Mouse (Mus musculus): ENCODE measurements around the gene Ppp2r5e. TPM values are rescaled to one million over a fixed set of nuclear protein-coding genes. Genes with fewer than 3 reads are reported as not detected.
A peak's percentile ranks its signal among the peaks of the same experiment; 100 is the strongest.

The Ppp2r5e gene
- polyA plus RNA-seq, 1 experiment from 2014 or later, result 9.4 TPM

GRCm38 (mm10) chr12:75565756-75566155 lies 30.3 kb downstream of the Ppp2r5e start:
- H3K9me3 ChIP-seq, result no peaks in the 10 kb centered on the region
- H3K36me3 ChIP-seq, result 0 out of 2 replicates have a peak, but pooled peaks cover 8% of the 10 kb centered on the region
- 87% methylated on average over 5 of the region's 5 CpGs for WGBS
- H3K27ac ChIP-seq, result no peak overlapping the region
- H3K27me3 ChIP-seq (ENCODE audit: insufficient read depth, poor library complexity, severe bottlenecking), result no peaks in the 10 kb centered on the region
- no peak overlapping the region for H3K4me3 ChIP-seq
- DNase-seq (ENCODE audit: low spot score), result no peak
- peaks cover 40% of the 10 kb centered on the region for H3K4me1 ChIP-seq

- 76% methylated on average over 1 of the region's 1 CpGs for WGBS
- H3K4me1 ChIP-seq, result peaks cover 52% of the 10 kb centered on the region
These were observed 31.5 kb downstream of the Ppp2r5e start for GRCm38 (mm10) chr12:75564498-75564897.

GRCm38 (mm10) chr12:75562996-75563618 lies 32.9 kb downstream of the Ppp2r5e start:
- Histone ChIP-seq H3K36me3 (0 out of 2 replicates have a peak, but pooled peaks cover 8% of the 10 kb centered on the region), H3K4me1 (peaks cover 59% of the 10 kb centered on the region), H3K9me3 (no peaks in the 10 kb centered on the region), H3K27ac (no peak overlapping the region), H3K27me3 (ENCODE audit: insufficient read depth, poor library complexity, severe bottlenecking) (no peaks in the 10 kb centered on the region), H3K4me3 (no peak overlapping the region)
- DNase-seq (ENCODE audit: low spot score), result no peak
- 87% methylated on average over 1 of the region's 1 CpGs for WGBS

More at GRCm38 (mm10) chr12:75564498-75564897, 31.5 kb downstream of the Ppp2r5e start:
- H3K27me3 ChIP-seq (ENCODE audit: insufficient read depth, poor library complexity, severe bottlenecking), result no peaks in the 10 kb centered on the region
- H3K9me3 ChIP-seq, result no peaks in the 10 kb centered on the region
- no peak for DNase-seq (ENCODE audit: low spot score)
- 0 out of 2 replicates have a peak, but pooled peaks cover 8% of the 10 kb centered on the region for H3K36me3 ChIP-seq
- no peak overlapping the region for H3K4me3 ChIP-seq
- H3K27ac ChIP-seq, result no peak overlapping the region

GRCm38 (mm10) chr12:75560681-75561387 lies 35.2 kb downstream of the Ppp2r5e start:
- 74% methylated on average over 4 of the region's 4 CpGs for WGBS
- Histone ChIP-seq H3K27ac (peak overlapping the region; percentile 69; the same call in 1 of the 2 replicates), H3K36me3 (0 out of 2 replicates have a peak, but pooled peaks cover 8% of the 10 kb centered on the region), H3K4me1 (peaks cover 53% of the 10 kb centered on the region), H3K4me3 (no peak overlapping the region), H3K27me3 (ENCODE audit: insufficient read depth, poor library complexity, severe bottlenecking) (no peaks in the 10 kb centered on the region), H3K9me3 (no peaks in the 10 kb centered on the region)
- no peak for DNase-seq (ENCODE audit: low spot score)

- DNase-seq (ENCODE audit: low spot score), result no peak
- WGBS, result 36% methylated on average over 2 of the region's 2 CpGs
- H3K27ac ChIP-seq, result peak overlapping the region; percentile 69; the same call in 1 of the 2 replicates
- H3K9me3 ChIP-seq, result no peaks in the 10 kb centered on the region
- H3K4me3 ChIP-seq, result no peak overlapping the region
- H3K27me3 ChIP-seq (ENCODE audit: insufficient read depth, poor library complexity, severe bottlenecking), result no peaks in the 10 kb centered on the region
- H3K36me3 ChIP-seq, result 0 out of 2 replicates have a peak, but pooled peaks cover 2% of the 10 kb centered on the region
- peaks cover 63% of the 10 kb centered on the region for H3K4me1 ChIP-seq
These were observed 36.8 kb downstream of the Ppp2r5e start for GRCm38 (mm10) chr12:75559196-75559595.

- 78% methylated on average over 2 of the region's 2 CpGs for WGBS
- DNase-seq (ENCODE audit: low spot score), result no peak
- H3K4me3 ChIP-seq, result no peak overlapping the region
- H3K36me3 ChIP-seq, result no peaks in the 10 kb centered on the region
- no peaks in the 10 kb centered on the region for H3K27me3 ChIP-seq (ENCODE audit: insufficient read depth, poor library complexity, severe bottlenecking)
- peaks cover 57% of the 10 kb centered on the region for H3K4me1 ChIP-seq
- no peaks in the 10 kb centered on the region for H3K9me3 ChIP-seq
- no peak overlapping the region for H3K27ac ChIP-seq
These were observed 38.2 kb downstream of the Ppp2r5e start for GRCm38 (mm10) chr12:75557813-75558212.

GRCm38 (mm10) chr12:75555032-75555431 lies 41.0 kb downstream of the Ppp2r5e start:
- H3K4me1 ChIP-seq, result peaks cover 54% of the 10 kb centered on the region

GRCm38 (mm10) chr12:75552296-75552695 lies 43.7 kb downstream of the Ppp2r5e start:
- no peaks in the 10 kb centered on the region for H3K27me3 ChIP-seq (ENCODE audit: insufficient read depth, poor library complexity, severe bottlenecking)
- no peaks in the 10 kb centered on the region for H3K36me3 ChIP-seq
- no peak overlapping the region for H3K27ac ChIP-seq
- no peak for DNase-seq (ENCODE audit: low spot score)
- H3K4me3 ChIP-seq, result no peak overlapping the region
- 73% methylated on average over 3 of the region's 3 CpGs for WGBS
- peaks cover 42% of the 10 kb centered on the region for H3K4me1 ChIP-seq
- H3K9me3 ChIP-seq, result no peaks in the 10 kb centered on the region

More at GRCm38 (mm10) chr12:75555032-75555431, 41.0 kb downstream of the Ppp2r5e start:
- Histone ChIP-seq H3K36me3 (no peaks in the 10 kb centered on the region), H3K27me3 (ENCODE audit: insufficient read depth, poor library complexity, severe bottlenecking) (no peaks in the 10 kb centered on the region), H3K27ac (no peak overlapping the region), H3K9me3 (no peaks in the 10 kb centered on the region), H3K4me3 (no peak overlapping the region)
- 51% methylated on average over 3 of the region's 3 CpGs for WGBS
- DNase-seq (ENCODE audit: low spot score), result no peak

- no peaks in the 10 kb centered on the region for H3K27me3 ChIP-seq (ENCODE audit: insufficient read depth, poor library complexity, severe bottlenecking)
- DNase-seq (ENCODE audit: low spot score), result no peak
- no peak overlapping the region for H3K4me3 ChIP-seq
- no peak overlapping the region for H3K27ac ChIP-seq
- H3K9me3 ChIP-seq, result no peaks in the 10 kb centered on the region
- H3K4me1 ChIP-seq, result peaks cover 42% of the 10 kb centered on the region
- H3K36me3 ChIP-seq, result no peaks in the 10 kb centered on the region
- WGBS, result 84% methylated on average over 5 of the region's 5 CpGs
These were observed 44.4 kb downstream of the Ppp2r5e start for GRCm38 (mm10) chr12:75551671-75552070.

- no peak overlapping the region for H3K27ac ChIP-seq
- no peaks in the 10 kb centered on the region for H3K27me3 ChIP-seq (ENCODE audit: insufficient read depth, poor library complexity, severe bottlenecking)
- no peak overlapping the region for H3K4me3 ChIP-seq
- 75% methylated on average over 9 of the region's 9 CpGs for WGBS
- no peak for DNase-seq (ENCODE audit: low spot score)
- H3K9me3 ChIP-seq, result no peaks in the 10 kb centered on the region
- H3K4me1 ChIP-seq, result peaks cover 32% of the 10 kb centered on the region
- no peaks in the 10 kb centered on the region for H3K36me3 ChIP-seq
These were observed 47.0 kb downstream of the Ppp2r5e start for GRCm38 (mm10) chr12:75548999-75549398.

GRCm38 (mm10) chr12:75547174-75547573 lies 48.9 kb downstream of the Ppp2r5e start:
- H3K4me1 ChIP-seq, result peaks cover 32% of the 10 kb centered on the region
- no peaks in the 10 kb centered on the region for H3K27me3 ChIP-seq (ENCODE audit: insufficient read depth, poor library complexity, severe bottlenecking)
- no peaks in the 10 kb centered on the region for H3K36me3 ChIP-seq
- no peak overlapping the region for H3K27ac ChIP-seq
- no peaks in the 10 kb centered on the region for H3K9me3 ChIP-seq
- 76% methylated on average over 3 of the region's 3 CpGs for WGBS
- H3K4me3 ChIP-seq, result no peak overlapping the region
- DNase-seq (ENCODE audit: low spot score), result no peak

- H3K27ac ChIP-seq, result no peak overlapping the region
- no peaks in the 10 kb centered on the region for H3K9me3 ChIP-seq
- no peaks in the 10 kb centered on the region for H3K27me3 ChIP-seq (ENCODE audit: insufficient read depth, poor library complexity, severe bottlenecking)
- peaks cover 35% of the 10 kb centered on the region for H3K4me1 ChIP-seq
- H3K4me3 ChIP-seq, result no peak overlapping the region
- no peaks in the 10 kb centered on the region for H3K36me3 ChIP-seq
- WGBS, result 86% methylated on average over 5 of the region's 5 CpGs
- no peak for DNase-seq (ENCODE audit: low spot score)
These were observed 49.8 kb downstream of the Ppp2r5e start for GRCm38 (mm10) chr12:75546241-75546640.

GRCm38 (mm10) chr12:75545431-75545925 lies 50.6 kb downstream of the Ppp2r5e start:
- Histone ChIP-seq H3K36me3 (no peaks in the 10 kb centered on the region), H3K4me1 (peaks cover 42% of the 10 kb centered on the region), H3K4me3 (no peak overlapping the region), H3K9me3 (no peaks in the 10 kb centered on the region), H3K27me3 (ENCODE audit: insufficient read depth, poor library complexity, severe bottlenecking) (no peaks in the 10 kb centered on the region), H3K27ac (no peak overlapping the region)
- no peak for DNase-seq (ENCODE audit: low spot score)
- whole genome bisulfite sequencing, result 90% methylated on average over 4 of the region's 4 CpGs

All from heart, embryonic 10.5 days (tissue).